Mouse (Mus musculus): ENCODE results near the gene Nudcd3. TPM values are rescaled to one million over a fixed set of nuclear protein-coding genes. Genes with fewer than 3 reads are reported as not detected.
A peak's percentile ranks its signal among the peaks of the same experiment; 100 is the strongest.

Nudcd3 gene
- polyA plus RNA-seq, 1 experiment from 2014 or later: 58.0 TPM

DNA sequence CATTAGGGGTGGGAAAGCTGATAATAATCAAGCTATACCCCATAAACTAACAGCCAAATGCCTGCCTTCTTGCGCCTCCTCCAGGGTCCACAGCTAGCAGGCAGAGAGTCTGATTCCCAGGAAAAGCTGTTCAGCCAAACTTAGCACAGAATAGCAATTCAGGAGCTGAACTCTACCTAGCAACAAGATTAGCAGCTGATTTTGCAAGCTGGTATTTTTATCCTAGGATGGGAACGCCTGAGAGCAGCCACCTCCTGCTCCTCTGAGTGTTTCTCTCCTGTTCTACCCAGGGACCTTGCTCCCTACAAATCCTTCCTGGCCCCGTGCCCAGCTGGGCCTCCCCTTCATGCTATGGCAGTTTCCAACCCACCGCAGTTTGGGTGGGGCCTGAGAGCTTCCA is 113.2 kb downstream of the Nudcd3 start:
- H3K36me3 ChIP-seq (ENCODE audit: control insufficient read depth, insufficient read depth, low read length): no peaks in the 10 kb centered on the region
- H3K9ac ChIP-seq (replicated peaks; ENCODE audit: low read depth, low read length): no peak overlapping the region
- H3K4me3 ChIP-seq (ENCODE audit: low read depth, low read length): no peak overlapping the region
- no peaks in the 10 kb centered on the region for H3K4me1 ChIP-seq (ENCODE audit: control insufficient read depth, insufficient read depth, low read length)
- H3K9me3 ChIP-seq (ENCODE audit: control insufficient read depth, low read length): no peaks in the 10 kb centered on the region
- WGBS: 69% methylated on average over 4 of the region's 4 CpGs
- no peak overlapping the region for H3K4me2 ChIP-seq (ENCODE audit: low read depth, low read length)
- ATAC-seq (ENCODE audit: low read depth): no peak
- H3K27me3 ChIP-seq (ENCODE audit: control insufficient read depth, insufficient read depth, low read length): no peaks in the 10 kb centered on the region
- no peak overlapping the region for H3K27ac ChIP-seq (ENCODE audit: low read depth, low read length)

DNA sequence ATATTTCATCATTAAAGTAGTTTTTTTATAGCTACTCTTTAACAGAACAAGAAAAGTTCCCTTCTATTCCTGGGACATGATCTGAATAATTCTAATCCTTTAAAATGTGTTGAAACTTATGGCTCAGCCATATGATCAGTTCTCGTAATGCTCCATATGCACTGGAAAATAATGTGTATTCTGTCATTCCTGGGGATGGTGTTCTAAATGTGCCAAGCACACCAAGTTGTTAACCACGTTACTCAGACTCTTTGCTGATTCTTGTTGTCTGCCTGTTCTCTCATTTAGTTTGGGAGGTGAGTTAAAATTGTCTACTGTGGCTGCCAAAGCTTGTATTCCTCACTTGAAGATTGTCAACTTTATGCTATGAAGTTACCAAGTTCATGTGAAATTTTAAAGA is 121.5 kb downstream of the Nudcd3 start:
- Histone ChIP-seq H3K27ac (ENCODE audit: low read depth, low read length) (no peak overlapping the region), H3K4me2 (ENCODE audit: low read depth, low read length) (no peak overlapping the region), H3K9ac (replicated peaks; ENCODE audit: low read depth, low read length) (no peak overlapping the region), H3K9me3 (ENCODE audit: control insufficient read depth, low read length) (no peaks in the 10 kb centered on the region), H3K36me3 (ENCODE audit: control insufficient read depth, insufficient read depth, low read length) (no peaks in the 10 kb centered on the region), H3K27me3 (ENCODE audit: control insufficient read depth, insufficient read depth, low read length) (no peaks in the 10 kb centered on the region), H3K4me3 (ENCODE audit: low read depth, low read length) (no peak overlapping the region), H3K4me1 (ENCODE audit: control insufficient read depth, insufficient read depth, low read length) (peaks cover 4% of the 10 kb centered on the region; the same call in 1 of the 2 replicates)
- no peak for ATAC-seq (ENCODE audit: low read depth)
- WGBS: 88% methylated on average over 2 of the region's 2 CpGs

GRCm38 (mm10) chr11:6075618-6076066 is 124.6 kb downstream of the Nudcd3 start:
- WGBS: 51% methylated on average over 8 of the region's 8 CpGs
- Histone ChIP-seq H3K36me3 (ENCODE audit: control insufficient read depth, insufficient read depth, low read length) (no peaks in the 10 kb centered on the region), H3K27ac (ENCODE audit: low read depth, low read length) (peak overlapping the region; percentile 28; the same call in 1 of the 2 replicates), H3K4me1 (ENCODE audit: control insufficient read depth, insufficient read depth, low read length) (peaks cover 4% of the 10 kb centered on the region; the same call in 1 of the 2 replicates), H3K4me2 (ENCODE audit: low read depth, low read length) (no peak overlapping the region), H3K9ac (replicated peaks; ENCODE audit: low read depth, low read length) (no peak overlapping the region), H3K27me3 (ENCODE audit: control insufficient read depth, insufficient read depth, low read length) (no peaks in the 10 kb centered on the region), H3K4me3 (ENCODE audit: low read depth, low read length) (no peak overlapping the region), H3K9me3 (ENCODE audit: control insufficient read depth, low read length) (no peaks in the 10 kb centered on the region)
- ATAC-seq (ENCODE audit: low read depth): peak; percentile 54; the same call in 1 of the 2 replicates

GRCm38 (mm10) chr11:6068181-6068957 is 131.8 kb downstream of the Nudcd3 start:
- H3K27me3 ChIP-seq (ENCODE audit: control insufficient read depth, insufficient read depth, low read length): peaks cover 32% of the 10 kb centered on the region
- H3K4me3 ChIP-seq (ENCODE audit: low read depth, low read length): peak overlapping the region; percentile 20; the same call in 1 of the 2 replicates
- no peaks in the 10 kb centered on the region for H3K36me3 ChIP-seq (ENCODE audit: control insufficient read depth, insufficient read depth, low read length)
- peak overlapping the region; percentile 37; the same call in 1 of the 2 replicates for H3K9ac ChIP-seq (replicated peaks; ENCODE audit: low read depth, low read length)
- peak overlapping the region; percentile 35; the same call in 1 of the 2 replicates for H3K4me2 ChIP-seq (ENCODE audit: low read depth, low read length)
- no peaks in the 10 kb centered on the region for H3K9me3 ChIP-seq (ENCODE audit: control insufficient read depth, low read length)
- no peak for ATAC-seq (ENCODE audit: low read depth)
- peak overlapping the region; percentile 10; the same call in 1 of the 2 replicates for H3K27ac ChIP-seq (ENCODE audit: low read depth, low read length)
- H3K4me1 ChIP-seq (ENCODE audit: control insufficient read depth, insufficient read depth, low read length): peaks cover 14% of the 10 kb centered on the region
- 9% methylated on average over 18 of the region's 19 CpGs for WGBS

GRCm38 (mm10) chr11:6067160-6067559 is 133.1 kb downstream of the Nudcd3 start:
- 29% methylated on average over 9 of the region's 9 CpGs for WGBS
- ATAC-seq (ENCODE audit: low read depth): no peak
- H3K4me1 ChIP-seq (ENCODE audit: control insufficient read depth, insufficient read depth, low read length): peaks cover 16% of the 10 kb centered on the region
- no peak overlapping the region for H3K9ac ChIP-seq (replicated peaks; ENCODE audit: low read depth, low read length)
- H3K4me2 ChIP-seq (ENCODE audit: low read depth, low read length): no peak overlapping the region
- no peak overlapping the region for H3K4me3 ChIP-seq (ENCODE audit: low read depth, low read length)
- H3K27me3 ChIP-seq (ENCODE audit: control insufficient read depth, insufficient read depth, low read length): peaks cover 35% of the 10 kb centered on the region
- H3K36me3 ChIP-seq (ENCODE audit: control insufficient read depth, insufficient read depth, low read length): no peaks in the 10 kb centered on the region
- H3K27ac ChIP-seq (ENCODE audit: low read depth, low read length): no peak overlapping the region
- no peaks in the 10 kb centered on the region for H3K9me3 ChIP-seq (ENCODE audit: control insufficient read depth, low read length)

GRCm38 (mm10) chr11:6066176-6066575 is 134.0 kb downstream of the Nudcd3 start, which contains the start of gene Camk2b:
TSS of gene Camk2b (minus strand) at chr11:6066362.
- H3K4me3 ChIP-seq (ENCODE audit: low read depth, low read length): peak within 1 kb of the TSS; percentile 82
- peak within 1 kb of the TSS; percentile 53 for H3K4me2 ChIP-seq (ENCODE audit: low read depth, low read length)
- H3K9me3 ChIP-seq (ENCODE audit: control insufficient read depth, low read length): no peaks in the 10 kb centered on the region
- peaks cover 35% of the 10 kb centered on the region for H3K27me3 ChIP-seq (ENCODE audit: control insufficient read depth, insufficient read depth, low read length)
- 10% methylated on average over 6 of the region's 6 CpGs for WGBS
- no peaks in the 10 kb centered on the region for H3K36me3 ChIP-seq (ENCODE audit: control insufficient read depth, insufficient read depth, low read length)
- peak within 1 kb of the TSS; percentile 80 for H3K27ac ChIP-seq (ENCODE audit: low read depth, low read length)
- peaks cover 16% of the 10 kb centered on the region for H3K4me1 ChIP-seq (ENCODE audit: control insufficient read depth, insufficient read depth, low read length)
- no peak for ATAC-seq (ENCODE audit: low read depth)
- H3K9ac ChIP-seq (replicated peaks; ENCODE audit: low read depth, low read length): peak within 1 kb of the TSS; percentile 87

GRCm38 (mm10) chr11:6065551-6066121 is 134.6 kb downstream of the Nudcd3 start:
- under 1% methylated on average over 51 of the region's 95 CpGs for WGBS
- H3K4me2 ChIP-seq (ENCODE audit: low read depth, low read length): peak overlapping the region; percentile 53

GRCm38 (mm10) chr11:6065046-6065521 is 135.1 kb downstream of the Nudcd3 start:
- Histone ChIP-seq H3K4me1 (ENCODE audit: control insufficient read depth, insufficient read depth, low read length) (peaks cover 16% of the 10 kb centered on the region), H3K27ac (ENCODE audit: low read depth, low read length) (peak overlapping the region; percentile 80), H3K4me3 (ENCODE audit: low read depth, low read length) (peak overlapping the region; percentile 82), H3K4me2 (ENCODE audit: low read depth, low read length) (peak overlapping the region; percentile 53), H3K9ac (replicated peaks; ENCODE audit: low read depth, low read length) (peak overlapping the region; percentile 87), H3K27me3 (ENCODE audit: control insufficient read depth, insufficient read depth, low read length) (peaks cover 35% of the 10 kb centered on the region), H3K9me3 (ENCODE audit: control insufficient read depth, low read length) (no peaks in the 10 kb centered on the region), H3K36me3 (ENCODE audit: control insufficient read depth, insufficient read depth, low read length) (no peaks in the 10 kb centered on the region)
- peak; percentile 58 for ATAC-seq (ENCODE audit: low read depth)
- 0% methylated on average over 45 of the region's 55 CpGs for WGBS

More at GRCm38 (mm10) chr11:6065551-6066121, 134.6 kb downstream of the Nudcd3 start:
- H3K36me3 ChIP-seq (ENCODE audit: control insufficient read depth, insufficient read depth, low read length): no peaks in the 10 kb centered on the region
- H3K9ac ChIP-seq (replicated peaks; ENCODE audit: low read depth, low read length): peak overlapping the region; percentile 87
- peak overlapping the region; percentile 80 for H3K27ac ChIP-seq (ENCODE audit: low read depth, low read length)
- ATAC-seq (ENCODE audit: low read depth): peak; percentile 85
- peaks cover 35% of the 10 kb centered on the region for H3K27me3 ChIP-seq (ENCODE audit: control insufficient read depth, insufficient read depth, low read length)
- peak overlapping the region; percentile 82 for H3K4me3 ChIP-seq (ENCODE audit: low read depth, low read length)
- H3K9me3 ChIP-seq (ENCODE audit: control insufficient read depth, low read length): no peaks in the 10 kb centered on the region
- H3K4me1 ChIP-seq (ENCODE audit: control insufficient read depth, insufficient read depth, low read length): peaks cover 16% of the 10 kb centered on the region

All from neural tube, embryonic 14.5 days (tissue).